Mouse (Mus musculus) neural tube, embryonic 13.5 days (tissue): ENCODE measurements around the gene Atf1. TPM values are rescaled to one million over a fixed set of nuclear protein-coding genes. Genes with fewer than 3 reads are reported as not detected.

ENCODE experiments used
- ATAC-seq: fragments of 200-750 bp; cut with Nextera tagmentation; 2 replicates; pipeline ENCODE4 v1.8.0; 2017; ENCODE audit warnings: low read depth, mild to moderate bottlenecking, moderate TSS enrichment, moderate library complexity
- H3K27ac ChIP-seq: fragments of 300-500 bp; sonication (generic); replicated peaks from 2 replicates; pipeline ENCODE4 v1.5.1; 2015; ENCODE audit warnings: moderate library complexity, mild to moderate bottlenecking, inconsistent platforms
- H3K27me3 ChIP-seq: fragments of 300-500 bp; sonication (generic); 2 replicates; pipeline ENCODE4 v1.6.1; 2015; ENCODE audit warnings: mild to moderate bottlenecking, inconsistent platforms
- H3K36me3 ChIP-seq: fragments of 300-500 bp; sonication (generic); 2 replicates; pipeline ENCODE4 v1.6.1; 2015; ENCODE audit warnings: mild to moderate bottlenecking, inconsistent platforms
- H3K4me1 ChIP-seq: fragments of 300-500 bp; sonication (generic); replicated peaks from 2 replicates; pipeline ENCODE4 v1.6.1; 2015; ENCODE audit warnings: inconsistent platforms
- H3K4me2 ChIP-seq: fragments of 300-500 bp; sonication (generic); 2 replicates; pipeline ENCODE4 v1.6.1; 2015; ENCODE audit warnings: inconsistent platforms, mild to moderate bottlenecking, moderate library complexity
- H3K4me3 ChIP-seq: fragments of 300-500 bp; sonication (generic); 2 replicates; pipeline ENCODE4 v1.5.1; 2015; ENCODE audit warnings: mild to moderate bottlenecking, inconsistent platforms
- H3K9ac ChIP-seq: fragments of 300-500 bp; sonication (generic); 2 replicates; pipeline ENCODE4 v1.6.1; 2015; ENCODE audit warnings: moderate library complexity, mild to moderate bottlenecking, inconsistent platforms
- H3K9me3 ChIP-seq: fragments of 300-500 bp; sonication (generic); 2 replicates; pipeline ENCODE4 v1.6.1; 2016; ENCODE audit warnings: inconsistent platforms
- WGBS: fragments of 180-500 bp; shearing (Covaris S2); methylation state at CpG from one replicate; pipeline ENCODE4 v1.1.7; 2015; 5-methylcytosine and 5-hydroxymethylcytosine counted together
- polyA plus RNA-seq: library from polyadenylated mRNA; unstranded; fragments of >200 nt; fragmentation: Nextera tagmentation; extraction: Ambion mirVana; gene quantifications from 2 replicates; pipeline ENCODE4 v1.2.1, GENCODE M21; 2015

Gene Atf1
- polyA plus RNA-seq, 1 experiment from 2014 or later: 14.8 TPM

- Histone ChIP-seq H3K36me3 (peaks cover 96% of the 10 kb centered on the region), H3K27me3 (no peaks in the 10 kb centered on the region), H3K9ac (no peak overlapping the region), H3K9me3 (no peaks in the 10 kb centered on the region), H3K4me1 (no peaks in the 10 kb centered on the region), H3K4me3 (no peak overlapping the region), H3K27ac (no peak overlapping the region), H3K4me2 (no peak overlapping the region)
- no peak for ATAC-seq
- 82% methylated on average over 14 of the region's 14 CpGs for WGBS
Measured at GRCm38 (mm10) chr15:100188962-100189404, 38.6 kb upstream of the Atf1 start.

GRCm38 (mm10) chr15:100190083-100190482 is 37.5 kb upstream of the Atf1 start:
- no peak overlapping the region for H3K9ac ChIP-seq
- no peak overlapping the region for H3K4me2 ChIP-seq
- no peak overlapping the region for H3K27ac ChIP-seq
- no peak overlapping the region for H3K4me3 ChIP-seq
- no peak for ATAC-seq
- H3K36me3 ChIP-seq: peaks cover 96% of the 10 kb centered on the region
- H3K27me3 ChIP-seq: no peaks in the 10 kb centered on the region
- no peaks in the 10 kb centered on the region for H3K9me3 ChIP-seq
- H3K4me1 ChIP-seq: no peaks in the 10 kb centered on the region
- 93% methylated on average over 5 of the region's 5 CpGs for WGBS

- Histone ChIP-seq H3K4me2 (no peak overlapping the region), H3K9ac (no peak overlapping the region), H3K27me3 (no peaks in the 10 kb centered on the region), H3K9me3 (no peaks in the 10 kb centered on the region), H3K27ac (no peak overlapping the region), H3K4me1 (no peaks in the 10 kb centered on the region), H3K4me3 (no peak overlapping the region), H3K36me3 (peaks cover 93% of the 10 kb centered on the region)
- WGBS: 86% methylated on average over 11 of the region's 11 CpGs
- ATAC-seq: no peak
Measured at GRCm38 (mm10) chr15:100198983-100199745, 28.5 kb upstream of the Atf1 start.

GRCm38 (mm10) chr15:100199790-100200189 is 27.8 kb upstream of the Atf1 start:
- H3K9ac ChIP-seq: no peak overlapping the region
- no peak overlapping the region for H3K27ac ChIP-seq
- H3K4me2 ChIP-seq: no peak overlapping the region
- no peaks in the 10 kb centered on the region for H3K4me1 ChIP-seq
- ATAC-seq: no peak
- no peak overlapping the region for H3K4me3 ChIP-seq
- WGBS: 88% methylated on average over 3 of the region's 3 CpGs
- H3K9me3 ChIP-seq: no peaks in the 10 kb centered on the region
- H3K27me3 ChIP-seq: no peaks in the 10 kb centered on the region
- H3K36me3 ChIP-seq: peaks cover 93% of the 10 kb centered on the region

GRCm38 (mm10) chr15:100201806-100202205 is 25.8 kb upstream of the Atf1 start:
- H3K27me3 ChIP-seq: no peaks in the 10 kb centered on the region
- H3K4me2 ChIP-seq: no peak overlapping the region
- H3K9me3 ChIP-seq: no peaks in the 10 kb centered on the region
- no peaks in the 10 kb centered on the region for H3K4me1 ChIP-seq
- 89% methylated on average over 3 of the region's 3 CpGs for WGBS
- H3K9ac ChIP-seq: no peak overlapping the region
- ATAC-seq: no peak
- no peak overlapping the region for H3K27ac ChIP-seq
- H3K36me3 ChIP-seq: peaks cover 93% of the 10 kb centered on the region
- H3K4me3 ChIP-seq: no peak overlapping the region

GRCm38 (mm10) chr15:100202431-100203015 is 25.1 kb upstream of the Atf1 start:
- no peak overlapping the region for H3K27ac ChIP-seq
- no peak overlapping the region for H3K9ac ChIP-seq
- H3K36me3 ChIP-seq: peaks cover 93% of the 10 kb centered on the region
- no peak overlapping the region for H3K4me2 ChIP-seq
- H3K4me1 ChIP-seq: no peaks in the 10 kb centered on the region
- no peak for ATAC-seq
- no peaks in the 10 kb centered on the region for H3K9me3 ChIP-seq
- no peaks in the 10 kb centered on the region for H3K27me3 ChIP-seq
- WGBS: 82% methylated on average over 4 of the region's 4 CpGs
- no peak overlapping the region for H3K4me3 ChIP-seq

- no peak for ATAC-seq
- WGBS: 83% methylated on average over 1 of the region's 1 CpGs
- no peaks in the 10 kb centered on the region for H3K9me3 ChIP-seq
- H3K4me3 ChIP-seq: no peak overlapping the region
- H3K4me1 ChIP-seq: no peaks in the 10 kb centered on the region
- peaks cover 91% of the 10 kb centered on the region for H3K36me3 ChIP-seq
- H3K4me2 ChIP-seq: no peak overlapping the region
- H3K27me3 ChIP-seq: no peaks in the 10 kb centered on the region
- no peak overlapping the region for H3K27ac ChIP-seq
- H3K9ac ChIP-seq: no peak overlapping the region
Measured at GRCm38 (mm10) chr15:100204574-100204973, 23.0 kb upstream of the Atf1 start.

GRCm38 (mm10) chr15:100210013-100210412 is 17.6 kb upstream of the Atf1 start:
- no peak for ATAC-seq
- WGBS: 98% methylated on average over 3 of the region's 3 CpGs
- Histone ChIP-seq H3K27me3 (no peaks in the 10 kb centered on the region), H3K4me1 (no peaks in the 10 kb centered on the region), H3K36me3 (peaks cover 98% of the 10 kb centered on the region), H3K27ac (no peak overlapping the region), H3K4me2 (no peak overlapping the region), H3K9ac (no peak overlapping the region), H3K9me3 (no peaks in the 10 kb centered on the region), H3K4me3 (no peak overlapping the region)

GRCm38 (mm10) chr15:100213339-100213738 is 14.3 kb upstream of the Atf1 start:
- no peak for ATAC-seq
- no peak overlapping the region for H3K9ac ChIP-seq
- H3K36me3 ChIP-seq: peaks cover 91% of the 10 kb centered on the region
- WGBS: 87% methylated on average over 2 of the region's 2 CpGs
- no peaks in the 10 kb centered on the region for H3K9me3 ChIP-seq
- H3K27me3 ChIP-seq: no peaks in the 10 kb centered on the region
- H3K4me3 ChIP-seq: no peak overlapping the region
- no peak overlapping the region for H3K27ac ChIP-seq
- H3K4me1 ChIP-seq: no peaks in the 10 kb centered on the region
- H3K4me2 ChIP-seq: no peak overlapping the region

- H3K4me3 ChIP-seq: no peak overlapping the region
- no peaks in the 10 kb centered on the region for H3K9me3 ChIP-seq
- H3K27me3 ChIP-seq: no peaks in the 10 kb centered on the region
- ATAC-seq: no peak
- H3K4me2 ChIP-seq: no peak overlapping the region
- H3K9ac ChIP-seq: no peak overlapping the region
- 93% methylated on average over 11 of the region's 11 CpGs for WGBS
- H3K36me3 ChIP-seq: peaks cover 81% of the 10 kb centered on the region
- H3K27ac ChIP-seq: no peak overlapping the region
- no peaks in the 10 kb centered on the region for H3K4me1 ChIP-seq
Measured at GRCm38 (mm10) chr15:100215092-100215491, 12.5 kb upstream of the Atf1 start.

GRCm38 (mm10) chr15:100216173-100216572 is 11.4 kb upstream of the Atf1 start:
- Histone ChIP-seq H3K36me3 (peaks cover 70% of the 10 kb centered on the region), H3K9me3 (no peaks in the 10 kb centered on the region), H3K9ac (no peak overlapping the region), H3K4me1 (no peaks in the 10 kb centered on the region), H3K4me2 (no peak overlapping the region), H3K27ac (no peak overlapping the region), H3K4me3 (no peak overlapping the region), H3K27me3 (no peaks in the 10 kb centered on the region)
- ATAC-seq: no peak
- WGBS: 94% methylated on average over 9 of the region's 9 CpGs

- Histone ChIP-seq H3K27me3 (no peaks in the 10 kb centered on the region), H3K4me2 (no peak overlapping the region), H3K4me1 (no peaks in the 10 kb centered on the region), H3K36me3 (peaks cover 51% of the 10 kb centered on the region), H3K9me3 (0 out of 2 replicates have a peak, but pooled peaks cover under 1% of the 10 kb centered on the region), H3K9ac (no peak overlapping the region), H3K4me3 (no peak overlapping the region), H3K27ac (no peak overlapping the region)
- WGBS: 92% methylated on average over 3 of the region's 3 CpGs
- no peak for ATAC-seq
Measured at GRCm38 (mm10) chr15:100218018-100218417, 9.6 kb upstream of the Atf1 start.
